Mouse (Mus musculus): ENCODE results near the gene Gm20388.

The Gm20388 gene

DNA sequence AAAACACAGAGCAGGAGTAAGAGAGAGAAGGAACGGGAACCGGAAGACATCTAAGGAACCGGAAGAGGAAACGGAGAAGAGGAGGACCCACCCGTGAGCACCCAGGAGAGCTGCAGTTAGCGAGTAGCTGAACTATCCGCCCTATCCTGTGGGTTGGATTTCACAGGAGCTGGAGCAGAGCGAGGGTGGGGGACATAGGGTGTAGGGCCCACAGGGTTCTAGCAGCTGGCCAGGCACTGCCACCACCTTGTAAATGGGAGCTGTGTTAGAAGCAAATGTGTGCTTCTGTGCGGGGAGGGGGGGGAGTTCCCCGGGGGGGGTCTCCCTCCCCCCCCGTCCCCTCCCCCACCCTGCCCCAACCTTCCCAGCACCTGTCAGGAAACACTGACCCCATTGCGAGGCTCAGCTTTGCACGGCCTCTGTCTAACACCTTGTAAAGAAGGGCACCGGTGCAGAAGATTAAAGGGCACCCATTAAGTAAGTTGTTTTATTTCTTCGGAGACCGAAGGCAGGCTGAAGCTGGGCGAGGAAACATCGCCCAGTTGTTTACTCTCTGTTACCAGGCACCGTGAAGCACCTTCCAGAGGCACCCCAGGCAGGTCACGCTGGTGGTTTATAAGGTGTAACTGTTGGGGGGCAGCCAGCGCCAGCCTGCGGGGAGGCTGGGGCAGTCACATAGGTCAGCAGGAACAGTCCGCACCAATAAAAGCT lies 1573.6 kb downstream of the Gm20388 start:
- no peak for DNase-seq (ENCODE audit: extremely low read depth, insufficient read length, low spot score)

GRCm38 (mm10) chr8:121491633-121492032 lies 1581.0 kb downstream of the Gm20388 start:
- DNase-seq (ENCODE audit: extremely low read depth, insufficient read length, low spot score), result no peak

DNA sequence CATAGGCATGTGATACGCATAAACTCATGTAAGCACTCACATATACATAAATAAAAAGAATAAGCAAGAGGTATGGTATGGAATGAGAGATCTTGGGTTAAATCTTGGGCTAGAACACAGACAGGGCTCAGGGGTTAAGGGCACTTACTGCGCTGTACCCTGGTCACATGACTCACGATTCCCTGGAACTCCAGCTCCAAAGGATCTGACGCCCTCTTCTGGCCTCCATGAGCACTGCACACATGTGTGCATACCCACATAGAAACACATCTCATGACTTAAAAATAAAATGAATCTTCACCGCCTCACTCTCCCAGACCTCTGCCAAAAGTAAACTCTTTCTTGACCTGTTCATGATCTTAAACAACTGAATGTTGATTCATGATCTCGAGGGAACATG lies 1587.0 kb downstream of the Gm20388 start:
- DNase-seq (ENCODE audit: extremely low read depth, insufficient read length, low spot score), result no peak

- no peak for DNase-seq (ENCODE audit: extremely low read depth, insufficient read length, low spot score)
Observed at GRCm38 (mm10) chr8:121511751-121512150, 1601.1 kb downstream of the Gm20388 start.

- peak; percentile 28 for DNase-seq (ENCODE audit: extremely low read depth, insufficient read length, low spot score)
Observed at GRCm38 (mm10) chr8:121513429-121513828, 1602.8 kb downstream of the Gm20388 start.

GRCm38 (mm10) chr8:121525111-121525818 lies 1614.6 kb downstream of the Gm20388 start:
- DNase-seq (ENCODE audit: extremely low read depth, insufficient read length, low spot score), result no peak

- DNase-seq (ENCODE audit: extremely low read depth, insufficient read length, low spot score), result no peak
Observed at GRCm38 (mm10) chr8:121526811-121527550, 1616.3 kb downstream of the Gm20388 start.

GRCm38 (mm10) chr8:121527751-121528150 lies 1617.1 kb downstream of the Gm20388 start:
- no peak for DNase-seq (ENCODE audit: extremely low read depth, insufficient read length, low spot score)

DNA sequence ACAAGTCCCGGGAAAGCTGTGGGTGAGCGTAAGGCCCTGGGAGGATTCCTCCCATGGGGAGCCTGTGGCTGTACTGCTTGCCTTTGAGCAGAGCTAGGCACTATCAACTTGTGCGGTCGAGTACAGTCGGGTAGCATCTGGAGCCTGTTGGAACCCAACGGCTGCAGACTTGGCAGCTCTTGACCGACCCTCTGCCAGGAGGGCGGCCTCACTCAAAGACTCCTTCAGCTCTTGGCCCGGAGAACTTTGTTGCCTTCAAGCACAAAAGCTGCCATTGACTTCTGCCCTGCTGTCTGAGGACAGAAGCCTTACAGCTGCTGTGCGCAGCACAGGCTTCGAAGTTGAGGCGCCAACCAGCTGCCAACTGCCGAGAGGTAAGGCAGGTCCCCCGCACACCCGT lies 1618.1 kb downstream of the Gm20388 start:
- no peak for DNase-seq (ENCODE audit: extremely low read depth, insufficient read length, low spot score)

GRCm38 (mm10) chr8:121530639-121531038 lies 1620.0 kb downstream of the Gm20388 start:
- no peak for DNase-seq (ENCODE audit: extremely low read depth, insufficient read length, low spot score)

DNA sequence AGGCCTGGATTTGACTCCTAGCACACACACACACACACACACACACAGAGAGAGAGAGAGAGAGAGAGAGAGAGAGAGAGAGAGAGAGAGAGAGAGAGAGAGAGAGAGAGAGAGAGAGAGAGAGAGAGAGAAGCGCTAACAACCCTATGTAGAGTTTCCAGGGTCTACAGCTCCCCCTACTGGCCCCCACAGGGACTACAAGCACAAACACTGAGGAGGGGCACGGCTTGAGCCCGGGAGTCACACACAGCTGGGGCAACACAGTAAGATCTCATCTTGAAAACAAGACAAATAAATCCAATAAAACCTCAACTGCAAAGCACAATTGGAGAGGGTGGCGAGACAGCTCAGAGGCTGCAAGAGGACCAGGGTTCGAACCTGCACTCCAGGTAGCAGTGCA lies 1621.7 kb downstream of the Gm20388 start:
- no peak for DNase-seq (ENCODE audit: extremely low read depth, insufficient read length, low spot score)

GRCm38 (mm10) chr8:121541862-121542261 lies 1631.2 kb downstream of the Gm20388 start:
- DNase-seq (ENCODE audit: extremely low read depth, insufficient read length, low spot score), result no peak

- DNase-seq (ENCODE audit: extremely low read depth, insufficient read length, low spot score), result no peak
Observed at GRCm38 (mm10) chr8:121542901-121543300, 1632.3 kb downstream of the Gm20388 start.

DNA sequence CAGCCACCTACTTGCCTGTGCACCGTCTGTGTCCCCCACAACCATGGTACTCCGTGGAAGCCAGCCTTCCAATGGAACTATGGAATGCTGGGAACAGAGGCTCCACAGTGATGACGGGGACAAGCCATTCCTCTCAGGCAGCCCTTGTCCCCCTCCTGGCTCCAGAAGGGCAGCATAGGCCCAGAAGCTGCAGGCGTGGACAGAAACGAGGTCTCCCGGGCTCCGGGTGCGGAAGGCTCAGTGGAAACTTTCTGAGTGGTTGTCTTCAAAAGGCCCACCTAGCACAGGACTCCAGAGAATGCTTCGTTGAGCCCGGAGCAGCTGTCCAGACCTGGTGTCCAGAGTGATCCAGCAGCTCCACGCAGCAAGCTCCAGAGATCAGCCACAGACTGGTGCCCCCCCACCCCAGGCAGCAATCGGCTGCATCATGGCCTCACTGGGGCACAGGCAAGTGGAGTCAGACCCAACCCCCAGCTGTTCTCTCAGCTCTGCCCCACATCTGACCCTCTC lies 1633.7 kb downstream of the Gm20388 start, which contains the start of gene 1700018B08Rik:
Gene 1700018B08Rik, minus strand, starts transcription at position 45 of the 510 bp plus-strand sequence.
- no peak for DNase-seq (ENCODE audit: extremely low read depth, insufficient read length, low spot score)

DNA sequence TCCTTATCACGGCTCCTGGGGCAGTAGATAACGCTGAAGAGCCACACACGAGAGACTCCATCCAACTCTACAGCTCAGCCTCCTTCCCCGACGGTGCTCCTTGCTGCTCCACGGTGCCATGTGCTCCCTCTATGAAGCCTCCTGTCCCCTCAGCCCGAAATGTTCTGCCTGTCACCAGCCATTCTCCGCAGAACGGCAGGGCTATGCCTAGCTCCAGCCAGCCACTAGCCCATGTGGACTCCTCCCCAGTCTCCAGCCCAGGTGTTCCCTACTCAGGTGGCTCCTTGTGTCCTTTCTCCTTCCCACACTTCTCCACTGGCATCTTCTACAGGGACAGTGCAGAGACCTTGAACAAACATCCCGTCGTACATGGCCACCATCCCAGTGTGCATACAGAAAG lies 1634.3 kb downstream of the Gm20388 start:
- DNase-seq (ENCODE audit: extremely low read depth, insufficient read length, low spot score), result no peak

GRCm38 (mm10) chr8:121547132-121547531 lies 1636.5 kb downstream of the Gm20388 start:
- no peak for DNase-seq (ENCODE audit: extremely low read depth, insufficient read length, low spot score)

DNA sequence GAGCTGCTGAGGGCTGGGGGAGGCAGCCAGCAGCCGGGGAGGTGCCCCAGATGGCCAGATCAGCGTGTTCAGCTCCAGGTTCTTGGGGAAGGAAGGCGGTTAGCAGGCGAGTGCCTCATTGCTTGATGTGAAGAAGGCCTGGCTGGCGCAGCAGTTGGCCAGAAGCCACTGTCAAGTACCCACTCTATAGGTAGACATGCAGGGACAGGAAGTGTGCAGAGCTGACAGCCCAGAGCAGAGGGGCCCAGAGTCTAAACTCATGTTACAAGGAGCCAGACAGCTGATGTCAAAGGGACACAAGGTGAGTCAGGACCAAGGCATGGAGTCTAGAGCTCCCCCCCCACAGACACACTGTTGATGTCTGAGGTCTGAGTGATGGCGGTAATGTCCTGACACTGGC lies 1639.4 kb downstream of the Gm20388 start:
- no peak for DNase-seq (ENCODE audit: extremely low read depth, insufficient read length, low spot score)

DNA sequence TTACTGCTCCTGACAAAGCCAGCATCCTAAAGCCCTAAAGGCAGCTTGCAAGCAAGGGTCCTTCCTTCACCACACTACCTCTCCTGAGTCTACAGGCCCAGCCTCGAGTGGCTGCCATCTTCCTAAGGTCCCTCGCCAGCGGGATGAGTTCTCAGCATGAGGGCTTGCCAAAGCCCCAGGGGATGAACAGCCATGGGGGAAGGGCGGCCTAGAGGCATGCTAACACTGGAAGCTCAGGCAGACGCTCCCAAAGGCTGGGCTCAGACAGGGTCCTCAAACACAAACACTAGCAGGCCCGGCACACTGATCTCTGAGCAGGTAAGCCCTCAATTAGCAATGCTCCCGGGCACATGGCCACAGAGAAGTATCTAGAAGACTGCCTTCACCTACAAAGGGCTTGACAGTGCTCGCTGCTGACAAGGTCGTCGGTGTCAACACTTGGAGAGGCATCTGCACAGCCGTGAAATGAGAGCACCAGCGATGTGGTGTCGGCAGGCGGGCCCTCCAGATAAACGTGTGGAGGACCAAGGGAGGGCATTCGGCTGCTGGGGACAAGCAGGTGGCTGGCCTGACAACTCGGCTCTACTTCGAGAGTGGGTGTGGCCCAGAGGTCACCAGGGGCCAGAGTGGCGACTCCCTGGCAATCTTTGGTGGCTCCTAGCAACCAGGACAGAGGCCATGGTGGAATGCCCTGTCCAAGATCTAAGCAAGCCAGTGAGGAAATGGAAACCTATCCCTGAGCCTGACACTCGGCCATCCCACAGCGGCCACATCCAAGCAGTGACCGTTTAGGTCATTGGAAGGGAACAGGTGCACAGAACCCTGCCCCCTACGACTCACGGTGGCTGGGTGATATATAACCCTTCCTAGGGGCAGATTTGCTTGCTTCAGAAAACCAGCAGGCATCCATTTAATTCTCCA lies 1640.7 kb downstream of the Gm20388 start:
- no peak for DNase-seq (ENCODE audit: extremely low read depth, insufficient read length, low spot score)

- no peak for DNase-seq (ENCODE audit: extremely low read depth, insufficient read length, low spot score)
Observed at GRCm38 (mm10) chr8:121552506-121552905, 1641.9 kb downstream of the Gm20388 start.

DNA sequence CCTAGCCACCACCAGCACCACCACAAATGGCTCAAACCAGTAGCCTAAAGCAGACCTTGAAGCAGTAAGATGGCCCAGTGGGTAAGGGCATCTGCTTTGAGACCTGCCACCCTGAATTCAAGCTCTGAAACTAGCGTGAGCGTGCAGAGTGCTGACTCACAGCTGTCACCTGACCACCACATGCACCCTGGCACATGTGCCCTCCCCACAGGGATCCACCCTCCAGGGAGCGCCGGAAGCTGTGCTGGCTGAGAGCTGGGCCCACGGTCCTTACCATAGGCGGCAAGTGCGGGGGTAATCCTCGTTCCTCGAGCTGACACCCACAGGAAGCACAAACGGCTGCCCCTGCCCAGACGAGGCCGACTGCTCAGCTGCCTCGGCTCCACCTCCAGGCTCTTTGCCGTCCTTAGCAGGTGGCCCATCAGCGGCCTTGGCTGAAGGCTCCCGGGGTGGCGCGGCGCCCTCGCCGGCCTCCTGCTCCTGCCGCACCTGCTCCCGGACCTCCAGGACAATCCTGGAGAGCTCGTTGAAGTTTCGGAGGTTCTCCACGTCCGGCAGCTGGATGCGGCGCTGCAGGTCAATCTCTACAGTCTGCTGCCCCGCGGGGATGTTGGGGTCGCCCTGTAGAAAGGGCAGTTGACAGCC lies 1643.3 kb downstream of the Gm20388 start:
- peak; percentile 74 for DNase-seq (ENCODE audit: extremely low read depth, insufficient read length, low spot score)

Data from 3134 (cell line).